Mouse (Mus musculus) C2C12 (cell line): ENCODE measurements around the gene H2afy2. TPM values are rescaled to one million over a fixed set of nuclear protein-coding genes. Genes with fewer than 3 reads are reported as not detected.

ENCODE experiments used
- H3K27me3 ChIP-seq: one replicate; pipeline ENCODE4 v1.6.1; 2011; ENCODE audit not compliant: control insufficient read depth, insufficient read depth, insufficient read length
- H3K36me3 ChIP-seq: one replicate; pipeline ENCODE4 v1.6.1; 2011; ENCODE audit not compliant: control insufficient read depth, insufficient read depth
- H3K4me3 ChIP-seq: one replicate; pipeline ENCODE4 v1.5.1; 2011; ENCODE audit warnings: mild to moderate bottlenecking, control low read depth; ENCODE audit not compliant: poor library complexity, insufficient read depth, severe bottlenecking
- H3K79me2 ChIP-seq: one replicate; pipeline ENCODE4 v1.6.1; 2011; ENCODE audit not compliant: control insufficient read depth, insufficient read depth
- H3K79me3 ChIP-seq: one replicate; pipeline ENCODE4 v1.6.1; 2011; ENCODE audit warnings: low read depth, control low read depth
- H3ac ChIP-seq: one replicate; pipeline ENCODE3; 2011; ENCODE audit warnings: low read depth; ENCODE audit not compliant: control insufficient read depth, insufficient read length
- CEBPB ChIP-seq: IDR thresholded peaks from one replicate; pipeline ENCODE4 v1.6.1; 2011; ENCODE audit warnings: low read depth, mild to moderate bottlenecking, control low read depth, moderate library complexity
- CTCF ChIP-seq: IDR thresholded peaks from one replicate; pipeline ENCODE4 v1.5.1; 2011; ENCODE audit not compliant: control insufficient read depth, insufficient read depth, insufficient read length
- FOSL1 ChIP-seq: IDR thresholded peaks from one replicate; pipeline ENCODE4 v1.8.0; 2011; ENCODE audit warnings: mild to moderate bottlenecking, low read length; ENCODE audit not compliant: poor library complexity, insufficient read depth, severe bottlenecking
- MAX ChIP-seq: IDR thresholded peaks from one replicate; pipeline ENCODE4 v1.6.1; 2011; ENCODE audit warnings: mild to moderate bottlenecking, control low read depth
- MYOD1 ChIP-seq: IDR thresholded peaks from one replicate; pipeline ENCODE4 v1.6.1; 2011; ENCODE audit warnings: low read depth; ENCODE audit not compliant: control insufficient read depth, insufficient read length
- MYOG ChIP-seq: IDR thresholded peaks from one replicate; pipeline ENCODE4 v1.6.1; 2011; ENCODE audit not compliant: control insufficient read depth, insufficient read length; ENCODE audit errors: extremely low read depth
- USF1 ChIP-seq: IDR thresholded peaks from one replicate; pipeline ENCODE4 v1.6.1; 2011; ENCODE audit warnings: low read depth, mild to moderate bottlenecking, control low read depth, moderate library complexity
- polyA plus RNA-seq: library from polyadenylated mRNA; unstranded; fragments of >200 nt; fragmentation: generic; extraction: Trizol; gene quantifications from one replicate; pipeline ENCODE4 v1.2.1, GENCODE M21; 2012; ENCODE audit warnings: missing spikeins

H2afy2 gene
- polyA plus RNA-seq, 1 experiment = 10.5 TPM

- Histone ChIP-seq H3K79me3 (no peaks in the 10 kb centered on the region), H3K27me3 (peaks cover 15% of the 10 kb centered on the region), H3ac (no peak overlapping the region), H3K36me3 (no peaks in the 10 kb centered on the region), H3K4me3 (no peak overlapping the region), H3K79me2 (no peaks in the 10 kb centered on the region)
- TF ChIP-seq MAX (no peak), USF1 (no peak), MYOG (no peak), CEBPB (no peak), CTCF (no peak), FOSL1 (no peak), MYOD1 (no peak)
Measured at GRCm38 (mm10) chr10:61793015-61793414, 9.1 kb upstream of the H2afy2 start.

- Histone ChIP-seq H3ac (no peak overlapping the region), H3K4me3 (no peak overlapping the region), H3K79me3 (no peaks in the 10 kb centered on the region), H3K79me2 (no peaks in the 10 kb centered on the region), H3K36me3 (no peaks in the 10 kb centered on the region), H3K27me3 (peaks cover 21% of the 10 kb centered on the region)
- TF ChIP-seq CEBPB (no peak), CTCF (no peak), MYOD1 (no peak), USF1 (no peak), MAX (no peak), MYOG (no peak), FOSL1 (no peak)
Measured at GRCm38 (mm10) chr10:61788499-61788898, 4.6 kb upstream of the H2afy2 start.

GRCm38 (mm10) chr10:61787541-61788313 is 3.8 kb upstream of the H2afy2 start:
- H3K4me3 ChIP-seq = no peak overlapping the region
- no peaks in the 10 kb centered on the region for H3K79me3 ChIP-seq
- no peaks in the 10 kb centered on the region for H3K36me3 ChIP-seq
- H3K79me2 ChIP-seq = no peaks in the 10 kb centered on the region
- no peak overlapping the region for H3ac ChIP-seq
- TF ChIP-seq USF1 = no peak
- TF ChIP-seq FOSL1 = no peak
- no peak for TF ChIP-seq MYOG
- no peak for TF ChIP-seq MYOD1
- TF ChIP-seq CEBPB = no peak
- no peak for TF ChIP-seq MAX
- peaks cover 21% of the 10 kb centered on the region for H3K27me3 ChIP-seq

GRCm38 (mm10) chr10:61784414-61784813 is 467 bp upstream of the H2afy2 start:
- H3K36me3 ChIP-seq = no peaks in the 10 kb centered on the region
- H3K4me3 ChIP-seq = no peak overlapping the region
- H3K79me3 ChIP-seq = no peaks in the 10 kb centered on the region
- peaks cover 12% of the 10 kb centered on the region for H3K27me3 ChIP-seq
- no peak for TF ChIP-seq CTCF
- TF ChIP-seq MYOD1 = no peak
- no peak for TF ChIP-seq MAX
- TF ChIP-seq MYOG = no peak
- no peak for TF ChIP-seq USF1
- no peak for TF ChIP-seq CEBPB
- no peak for TF ChIP-seq FOSL1
- no peak overlapping the region for H3ac ChIP-seq
- no peaks in the 10 kb centered on the region for H3K79me2 ChIP-seq

GRCm38 (mm10) chr10:61782799-61783611 is 942 bp downstream of the H2afy2 start:
- Histone ChIP-seq H3K79me3 (no peaks in the 10 kb centered on the region), H3K36me3 (no peaks in the 10 kb centered on the region), H3K27me3 (peaks cover 12% of the 10 kb centered on the region), H3ac (peak overlapping the region; percentile 68), H3K4me3 (peak overlapping the region; percentile 32), H3K79me2 (no peaks in the 10 kb centered on the region)
- TF ChIP-seq MYOG (no peak), CTCF (peak; percentile 52)
